Mouse (Mus musculus): Measurements from ENCODE around the gene Psmb11.

DNA sequence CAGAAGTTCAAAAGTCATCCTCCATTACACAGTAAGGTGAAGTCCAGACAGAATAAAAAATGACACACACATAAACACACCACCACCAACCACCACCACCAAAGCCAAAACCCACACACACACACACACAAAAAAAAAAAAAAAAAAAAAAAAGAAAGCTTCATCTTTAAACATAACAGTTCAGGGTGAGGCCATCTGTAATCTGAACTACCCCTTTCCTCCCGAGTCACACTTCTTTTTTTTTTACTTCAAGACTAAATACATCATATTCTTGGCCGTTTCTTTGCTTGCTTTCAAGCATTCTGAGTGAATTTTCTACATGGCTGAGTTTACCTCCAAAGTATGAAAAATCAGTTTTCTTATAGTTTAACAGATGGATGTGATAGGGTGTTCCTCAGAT is 19.6 kb upstream of the Psmb11 start:
- TF ChIP-seq CTCF (conservative IDR thresholded peaks at IDR 0.05; ENCODE audit: low read length) = no peak
- no peak for TF ChIP-seq POU5F1 (IDR thresholded peaks at IDR 0.05; ENCODE audit: borderline replicate concordance, low read length)

All from E14TG2a.4 (cell line).